Mouse (Mus musculus): Measurements from ENCODE around the gene Sass6. TPM values are rescaled to one million over a fixed set of nuclear protein-coding genes. Genes with fewer than 3 reads are reported as not detected.
A peak's percentile ranks its signal among the peaks of the same experiment; 100 is the strongest.
"Not testable (repeated sequence)": the region's sequence is repeated elsewhere in the genome, so short reads cannot be mapped to it uniquely, and the experiment has no call there.

Gene Sass6
- 2.2 and 3.2 TPM in 2 replicates for polyA plus RNA-seq (2012; rRNA removed)

DNA sequence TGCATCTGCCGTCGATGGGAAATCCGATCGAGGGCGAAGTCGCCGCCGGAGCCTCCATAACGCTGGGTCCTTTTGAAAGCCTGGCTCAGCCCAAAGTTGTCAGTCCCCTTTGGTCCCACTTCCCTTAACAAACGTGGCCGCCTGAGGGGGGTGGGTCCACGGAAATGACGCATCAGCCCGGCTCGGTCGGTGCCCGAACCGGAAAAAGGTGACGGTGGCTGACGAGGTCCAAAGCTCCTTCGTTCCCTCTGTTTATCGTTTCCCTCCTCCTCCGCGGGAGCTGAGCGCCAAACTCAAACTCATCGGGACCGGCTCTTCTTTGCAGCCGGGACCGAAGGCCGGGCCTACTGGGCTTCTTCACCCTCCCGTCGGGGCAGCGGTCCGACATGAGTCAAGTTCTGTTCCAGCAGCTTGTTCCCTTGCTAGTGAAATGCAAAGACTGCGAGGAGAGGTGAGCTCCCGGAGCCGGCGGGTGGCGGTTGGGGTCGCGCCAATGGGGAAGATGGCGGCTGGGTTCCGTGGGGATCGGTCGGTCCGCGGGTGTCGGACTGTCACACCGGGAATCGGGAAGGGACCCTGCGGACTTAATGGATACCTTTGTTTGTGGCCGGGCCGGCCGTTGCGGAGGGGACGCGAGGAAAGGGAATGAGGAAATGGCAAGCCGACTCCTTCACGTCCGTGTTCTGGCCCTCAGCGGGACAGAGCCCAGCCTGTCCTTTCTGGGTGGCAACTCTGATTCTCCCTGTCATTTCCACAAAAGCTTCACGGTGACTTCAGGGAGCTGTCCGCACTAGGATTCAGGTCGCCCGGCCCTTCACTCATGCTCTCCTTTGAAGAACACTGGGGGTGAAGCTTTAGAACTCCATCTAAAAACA is at the start of gene Sass6:
TSS of gene Sass6 (plus strand) at position 255 of the 875 bp plus-strand sequence.
- under 1% methylated on average over 65 of the region's 65 CpGs for WGBS
- DNase-seq (ENCODE audit: low read depth, low spot score): peak; percentile 98

DNA sequence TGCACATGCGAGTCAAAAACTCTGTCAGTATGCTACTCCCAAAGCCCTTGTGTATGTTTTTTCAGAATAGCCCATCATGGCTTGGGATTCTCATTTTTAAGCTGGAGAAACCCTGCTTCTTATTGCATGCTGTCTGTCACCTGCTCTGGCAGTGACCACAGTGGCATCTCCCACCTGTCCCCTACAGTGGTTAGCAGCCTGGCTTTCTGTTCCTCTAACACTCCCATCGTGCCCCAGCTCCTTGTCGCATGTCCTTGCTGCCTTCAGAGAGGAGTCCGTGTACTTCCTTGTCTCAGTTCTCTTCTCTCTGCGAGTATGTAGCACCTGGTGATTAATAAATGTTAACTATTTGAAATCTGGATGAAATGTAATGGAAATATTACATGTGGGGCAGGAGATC is 47.4 kb upstream of the Sass6 start:
- WGBS: 73% methylated on average over 5 of the region's 5 CpGs
- DNase-seq (ENCODE audit: low read depth, low spot score): no peak

DNA sequence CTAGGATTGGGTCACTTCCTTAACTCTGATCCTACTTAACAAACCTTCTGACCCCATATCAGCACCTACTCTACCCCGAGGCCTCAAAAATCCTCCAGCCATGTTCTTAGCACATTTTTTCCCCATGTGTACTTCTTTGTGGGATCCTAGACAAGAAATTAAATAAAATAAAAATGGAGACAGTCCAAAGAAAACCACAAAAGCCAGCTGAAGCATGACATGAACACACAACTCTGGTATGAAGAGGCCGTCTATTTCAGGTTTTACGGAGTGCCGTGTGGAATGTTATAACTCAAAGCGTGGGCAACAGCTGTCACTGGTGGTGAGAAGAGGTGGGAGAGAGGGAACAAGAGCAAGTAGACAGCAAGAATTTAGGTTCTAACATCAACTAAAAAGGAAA is 43.4 kb upstream of the Sass6 start:
- DNase-seq (ENCODE audit: low read depth, low spot score): no peak
- WGBS: 86% methylated on average over 5 of the region's 5 CpGs

DNA sequence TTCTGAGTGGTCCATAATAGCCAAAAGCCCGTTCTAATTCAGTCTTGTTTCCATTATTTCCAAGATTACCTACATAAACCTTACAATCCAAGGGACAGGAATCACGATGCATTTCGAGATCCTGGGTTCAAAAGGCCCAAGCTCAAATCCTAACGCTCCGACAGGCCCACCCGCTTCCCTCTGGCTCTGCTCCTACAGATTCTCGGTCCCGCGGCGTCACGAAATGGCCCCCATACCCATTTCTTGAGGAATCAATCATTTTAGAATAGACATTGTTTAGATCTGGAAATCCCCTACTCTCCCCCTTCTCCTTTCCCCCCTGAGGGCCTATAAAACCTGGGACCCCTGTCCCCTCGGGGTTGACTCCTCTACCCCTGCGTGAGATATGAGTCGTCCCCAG is 33.5 kb upstream of the Sass6 start:
- 95% methylated on average over 14 of the region's 14 CpGs for WGBS
- not testable (repeated sequence) for DNase-seq (ENCODE audit: low read depth, low spot score)

DNA sequence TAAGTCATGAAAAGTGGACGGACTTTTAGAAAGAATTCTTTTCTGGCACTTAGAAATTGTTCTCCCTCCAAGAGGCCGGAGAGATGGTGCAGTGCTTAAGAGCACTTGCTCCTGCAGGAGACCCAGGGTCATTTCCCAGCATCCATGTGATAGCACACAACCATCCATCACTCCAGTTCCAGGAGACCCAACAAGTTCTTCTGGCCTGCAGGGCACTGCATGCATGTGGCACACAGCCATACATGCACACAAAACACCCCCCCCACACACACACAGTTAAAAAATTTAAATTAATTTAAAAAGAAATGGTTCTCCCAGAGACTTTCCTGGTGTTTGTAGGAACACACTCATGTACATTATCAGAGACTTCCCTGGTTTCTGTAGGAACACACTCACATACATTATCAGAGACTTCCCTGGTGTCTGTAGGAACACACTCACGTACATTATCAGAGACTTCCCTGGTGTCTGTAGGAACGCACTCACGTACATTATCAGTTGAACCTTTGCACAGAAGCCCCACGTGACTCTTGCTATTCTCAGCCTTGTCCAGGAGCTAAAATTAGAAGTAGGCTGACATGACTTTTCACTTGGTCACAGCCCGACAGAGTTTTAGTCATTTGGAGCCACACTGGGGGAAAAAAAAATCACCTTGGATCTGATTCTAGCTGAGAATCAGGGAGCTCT is 32.2 kb upstream of the Sass6 start, which contains the start of gene Lrrc39:
TSS of gene Lrrc39 (plus strand) at position 566 of the 687 bp plus-strand sequence.
- no peak for DNase-seq (ENCODE audit: low read depth, low spot score)
- WGBS: 46% methylated on average over 7 of the region's 7 CpGs

DNA sequence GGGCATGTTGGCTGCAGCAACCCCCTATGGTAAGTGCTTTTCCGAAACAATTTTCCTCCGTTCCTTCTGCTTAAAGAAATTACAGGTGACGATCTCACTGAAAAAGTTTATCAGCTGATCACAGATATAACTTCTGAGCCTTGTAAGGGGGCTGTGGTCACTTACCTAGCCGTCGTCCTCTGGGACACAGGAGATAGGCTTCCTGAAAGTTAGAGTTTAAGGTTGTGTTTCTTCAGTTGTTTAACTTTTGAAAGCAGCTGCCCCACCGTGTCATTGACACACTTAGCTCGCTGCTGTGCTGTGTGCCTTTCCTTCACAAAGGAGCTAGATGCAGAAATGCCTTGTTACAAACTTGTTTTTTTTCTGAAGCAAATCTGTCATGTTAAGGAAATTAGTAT is 31.7 kb upstream of the Sass6 start:
- WGBS: 54% methylated on average over 7 of the region's 7 CpGs
- DNase-seq (ENCODE audit: low read depth, low spot score): no peak

DNA sequence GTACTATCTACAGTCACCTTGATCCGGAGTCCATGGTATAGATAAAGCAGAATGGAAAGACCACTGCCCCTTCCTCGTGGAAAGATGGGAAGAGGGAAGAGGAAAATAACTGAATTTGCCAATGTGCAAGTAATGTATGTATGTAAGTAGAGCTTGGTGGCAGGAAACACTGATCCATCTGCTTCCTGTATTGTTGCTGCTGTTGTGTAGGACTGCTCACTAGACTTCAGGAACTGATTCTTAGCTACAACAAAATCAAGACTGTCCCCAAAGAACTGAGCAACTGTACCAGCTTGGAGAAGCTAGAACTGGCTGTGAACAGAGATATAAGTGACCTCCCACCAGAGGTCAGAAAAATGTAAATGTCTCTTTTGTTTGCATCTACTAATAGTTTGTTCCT is 24.2 kb upstream of the Sass6 start:
- 64% methylated on average over 2 of the region's 2 CpGs for WGBS
- no peak for DNase-seq (ENCODE audit: low read depth, low spot score)

DNA sequence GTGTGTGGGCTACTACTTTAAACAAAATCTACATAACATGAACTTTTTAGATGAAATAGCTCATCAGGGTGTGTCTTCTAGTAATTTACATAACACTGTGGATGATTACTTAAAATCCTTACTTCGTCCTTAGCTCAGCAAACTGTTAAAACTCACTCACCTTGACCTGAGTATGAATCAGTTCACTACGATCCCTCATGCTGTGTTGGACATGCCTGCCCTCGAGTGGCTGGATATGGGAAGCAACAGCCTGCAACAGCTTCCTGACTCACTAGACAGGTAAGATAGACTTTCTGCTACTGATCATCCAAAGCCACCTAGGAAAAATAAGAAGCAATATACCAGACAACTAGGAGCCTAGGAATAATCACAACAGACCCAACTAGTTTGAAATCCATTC is 17.5 kb upstream of the Sass6 start:
- DNase-seq (ENCODE audit: low read depth, low spot score): no peak
- WGBS: 37% methylated on average over 3 of the region's 3 CpGs

DNA sequence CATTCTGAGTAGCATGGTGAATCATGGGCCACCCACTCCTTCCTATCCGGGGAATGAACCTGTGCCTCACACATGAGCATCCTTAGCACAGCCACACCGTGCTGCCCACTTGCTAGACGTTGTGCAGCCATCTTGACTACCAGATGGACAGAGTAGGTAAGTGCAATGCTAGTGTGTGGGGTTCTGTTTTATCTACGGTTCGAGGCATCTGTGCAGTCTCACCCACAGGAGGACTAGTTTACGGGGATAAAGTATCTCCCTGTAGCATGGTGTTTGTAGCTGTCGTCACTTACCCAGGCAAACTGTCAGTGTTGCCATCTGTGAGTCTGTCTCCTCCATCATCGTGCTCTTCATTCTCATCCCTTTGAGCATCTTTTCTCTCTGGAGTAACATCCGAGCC is 12.6 kb upstream of the Sass6 start:
- 94% methylated on average over 9 of the region's 9 CpGs for WGBS
- no peak for DNase-seq (ENCODE audit: low read depth, low spot score)

DNA sequence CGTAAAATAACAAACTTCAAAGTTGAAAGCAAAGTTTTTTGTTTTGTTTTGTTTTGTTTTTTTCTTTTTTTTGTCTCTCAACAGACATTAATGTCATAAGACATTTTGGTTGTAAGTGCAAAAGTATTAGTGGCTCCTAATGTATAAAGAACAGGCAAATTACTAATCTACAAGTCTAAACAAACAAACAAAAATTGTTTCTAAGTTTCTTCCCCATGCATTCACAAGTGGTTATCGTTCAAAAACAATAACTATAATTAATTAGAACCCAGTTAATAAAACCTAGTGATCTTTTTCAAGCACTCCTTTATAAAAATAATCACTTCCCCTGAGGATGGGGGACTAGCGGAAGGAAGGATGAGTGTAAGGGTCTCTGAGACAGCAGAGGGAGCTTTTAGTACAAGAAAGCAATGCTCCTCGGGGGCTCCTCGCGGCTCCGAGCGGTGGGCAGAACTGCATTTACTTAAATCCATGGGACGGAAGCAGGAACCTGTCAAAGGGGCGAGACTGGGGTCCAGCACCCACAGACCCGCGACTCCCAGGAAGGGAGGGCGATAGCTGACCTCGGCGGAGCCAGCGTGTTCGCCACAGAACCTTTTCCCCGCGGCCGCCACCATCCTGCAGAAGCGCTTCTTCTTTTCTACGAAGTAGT is 580 bp upstream of the Sass6 start:
- no peak for DNase-seq (ENCODE audit: low read depth, low spot score)
- under 1% methylated on average over 22 of the region's 22 CpGs for WGBS

DNA sequence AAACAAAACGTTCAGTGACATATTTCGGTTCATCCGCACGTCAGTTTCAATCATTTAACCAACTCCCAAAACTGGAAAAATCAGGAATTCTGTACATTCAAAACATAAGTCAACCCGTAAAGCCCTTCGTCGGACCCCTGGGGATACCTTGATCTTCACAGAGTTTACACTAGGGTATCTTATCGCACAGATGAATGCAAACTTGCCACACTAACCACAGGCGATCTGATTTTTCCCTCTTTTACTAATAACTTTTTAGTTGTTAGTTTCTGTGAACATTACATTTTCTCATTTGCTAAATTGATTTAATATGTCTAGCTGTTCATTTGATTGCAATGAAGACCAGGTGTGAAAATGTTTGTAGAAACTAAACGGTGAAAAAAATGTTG is 815 bp downstream of the Sass6 start:
- no peak for DNase-seq (ENCODE audit: low read depth, low spot score)
- WGBS: 4% methylated on average over 10 of the region's 10 CpGs

DNA sequence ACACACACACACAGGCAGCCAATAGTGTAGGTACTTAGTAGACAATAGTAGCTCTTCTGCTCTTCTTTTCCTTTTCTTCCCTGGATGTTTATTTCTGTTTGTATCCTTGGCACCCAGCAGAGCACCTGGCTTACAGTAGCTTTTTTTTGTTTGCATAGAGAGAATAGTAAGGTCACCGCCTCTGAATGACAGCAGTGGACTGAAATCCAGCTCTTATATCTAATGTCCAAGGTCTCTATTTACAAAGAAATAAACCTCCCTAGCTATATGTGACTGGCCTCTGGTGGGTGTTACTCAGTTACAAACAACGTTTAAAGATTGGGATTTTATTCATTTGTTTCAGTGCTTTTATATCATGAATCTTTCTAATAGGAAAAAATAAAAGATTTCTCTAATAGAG is 4.9 kb downstream of the Sass6 start:
- no peak for DNase-seq (ENCODE audit: low read depth, low spot score)
- WGBS: 27% methylated on average over 2 of the region's 2 CpGs

DNA sequence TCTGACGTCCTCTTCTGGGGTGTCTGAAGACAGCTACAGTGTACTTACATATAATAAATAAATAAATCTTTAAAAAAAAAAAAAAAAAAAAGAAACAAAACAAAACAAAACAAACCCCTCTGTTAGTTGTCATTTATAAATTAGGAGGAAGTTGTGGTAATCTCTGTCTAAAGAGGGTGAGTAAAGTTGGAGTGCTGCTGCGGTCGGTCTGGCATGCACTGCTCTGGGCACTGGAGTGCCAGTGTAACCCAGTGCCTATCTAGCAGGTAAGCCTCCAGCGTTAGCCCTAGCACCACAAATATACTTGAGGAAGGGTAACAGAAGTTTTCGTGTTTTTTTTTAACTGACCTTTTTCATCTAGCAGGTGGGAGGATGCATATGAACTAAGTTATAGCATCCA is 6.2 kb downstream of the Sass6 start:
- no peak for DNase-seq (ENCODE audit: low read depth, low spot score)
- 77% methylated on average over 5 of the region's 5 CpGs for WGBS

DNA sequence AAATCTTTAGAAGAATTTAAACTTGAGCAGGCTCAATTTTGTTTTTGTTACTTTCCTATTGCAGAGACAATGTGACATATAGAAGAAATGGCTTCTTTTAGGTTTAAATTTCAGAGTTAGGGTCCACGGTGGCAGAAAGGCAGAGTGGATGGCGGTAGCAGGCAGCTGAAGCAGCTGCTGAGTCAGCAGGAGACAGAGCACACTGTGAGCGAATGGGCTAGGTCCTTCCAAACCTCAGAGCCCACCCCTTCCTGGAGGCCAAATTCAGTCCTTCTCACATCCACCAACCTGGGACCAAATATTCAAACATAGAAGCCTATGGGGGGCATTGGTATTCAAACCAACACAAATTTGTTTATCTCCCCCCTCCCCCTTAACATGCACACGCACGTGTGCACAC is 7.0 kb downstream of the Sass6 start:
- WGBS: 96% methylated on average over 5 of the region's 5 CpGs
- no peak for DNase-seq (ENCODE audit: low read depth, low spot score)

DNA sequence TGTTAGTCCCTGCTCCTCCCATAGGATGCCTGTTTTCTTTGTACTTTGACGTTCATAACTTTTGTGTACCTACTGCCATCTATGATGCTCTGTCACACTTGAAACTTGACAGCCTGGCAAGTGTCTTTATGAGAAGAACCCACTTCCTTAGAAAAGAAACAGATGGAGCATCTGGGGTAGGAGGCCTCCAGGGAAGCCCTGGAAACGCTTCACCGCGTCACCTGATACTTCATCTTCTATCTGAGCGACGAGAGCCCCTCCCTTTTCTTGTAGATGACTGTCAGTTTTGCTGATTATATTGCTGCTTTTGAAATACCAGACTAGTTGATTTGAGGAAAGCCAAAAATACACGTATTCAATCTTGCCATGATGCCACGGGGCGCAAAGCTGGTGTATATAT is 9.8 kb downstream of the Sass6 start:
- no peak for DNase-seq (ENCODE audit: low read depth, low spot score)
- 84% methylated on average over 9 of the region's 9 CpGs for WGBS

DNA sequence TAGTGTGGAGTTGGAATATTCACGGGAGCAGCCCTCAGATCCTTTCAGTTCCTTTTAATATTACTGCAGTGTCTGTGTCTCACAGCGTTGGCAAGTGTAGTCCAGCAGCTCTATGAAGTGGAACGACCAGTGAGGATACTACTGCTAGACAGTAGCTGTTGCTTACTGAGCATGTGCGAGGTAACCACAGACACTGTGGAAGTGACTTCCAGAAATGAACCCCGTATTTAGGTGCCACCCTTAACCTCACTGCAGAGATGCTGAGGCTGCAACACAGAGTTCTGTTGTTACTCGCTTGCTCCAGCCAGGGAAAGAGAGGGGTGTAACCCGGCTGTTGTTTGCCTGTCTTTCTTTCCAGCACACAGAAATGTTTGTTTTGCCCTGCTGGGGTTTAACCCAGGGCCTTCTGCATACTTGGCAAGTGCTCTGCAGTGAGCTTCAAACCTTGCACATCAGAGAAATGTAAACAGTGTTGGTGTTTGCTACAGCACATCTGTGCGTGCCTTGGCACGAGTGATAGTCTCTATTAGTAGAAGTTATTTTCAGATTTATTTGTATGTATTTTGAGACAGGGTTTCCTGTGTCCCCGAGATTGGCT is 19.6 kb downstream of the Sass6 start, which contains the start of gene Trmt13:
TSS of gene Trmt13 (minus strand) at position 293 of the 598 bp plus-strand sequence.
- 19% methylated on average over 10 of the region's 10 CpGs for WGBS
- DNase-seq (ENCODE audit: low read depth, low spot score): no peak

DNA sequence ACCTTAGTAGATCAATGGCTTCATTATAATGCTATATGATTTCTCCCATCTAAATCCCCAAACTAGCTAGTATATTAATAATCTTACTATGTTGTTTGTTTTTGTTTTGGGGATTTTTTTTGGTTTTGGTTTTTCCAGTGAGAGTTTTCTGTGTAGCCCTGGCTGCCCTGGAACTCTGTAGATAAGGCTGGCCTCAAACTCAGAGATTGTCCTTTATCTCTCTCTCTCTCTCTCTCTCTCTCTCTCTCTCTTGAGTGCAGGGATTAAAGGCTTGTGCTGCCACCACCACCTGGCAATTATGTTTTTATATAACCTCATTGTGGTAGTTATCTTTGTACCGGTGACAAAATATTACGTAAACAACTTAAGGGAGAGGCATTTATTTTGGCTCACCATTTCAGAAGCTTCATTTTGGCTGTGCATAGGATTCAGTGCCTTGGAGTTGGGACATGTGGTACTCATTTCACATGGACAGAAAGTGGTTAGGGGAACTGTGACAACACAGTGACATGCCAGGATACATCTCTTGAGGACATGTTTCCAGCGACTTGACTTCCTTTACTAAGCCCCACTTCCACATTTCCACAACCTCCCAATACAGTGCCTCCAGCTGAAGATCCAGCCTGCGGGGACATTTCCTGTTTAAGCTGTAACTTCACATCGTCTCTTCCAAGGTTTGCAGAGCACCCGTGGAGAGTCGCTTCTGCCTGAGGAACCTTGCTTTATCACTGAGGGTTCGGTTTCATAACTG is 20.7 kb downstream of the Sass6 start:
- no peak for DNase-seq (ENCODE audit: low read depth, low spot score)
- 70% methylated on average over 8 of the region's 8 CpGs for WGBS

DNA sequence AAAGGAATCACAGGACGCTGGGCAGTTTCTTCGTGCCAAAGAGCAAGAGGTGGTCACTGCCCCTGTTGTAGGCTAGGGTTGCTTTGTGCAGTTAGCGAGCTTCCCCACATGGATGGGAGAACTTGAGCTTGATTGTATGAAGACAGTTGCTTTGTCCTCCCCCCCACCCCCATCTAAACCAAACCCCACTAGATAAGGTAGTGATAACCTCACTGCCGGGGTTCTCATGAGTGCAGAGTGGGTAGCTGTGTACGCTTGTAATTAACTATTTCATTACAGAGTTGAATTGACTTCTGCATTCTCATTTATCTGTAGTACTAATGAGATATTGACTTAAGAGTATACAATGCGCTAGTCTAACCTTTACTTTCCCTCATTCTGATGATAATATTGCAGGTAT is 24.1 kb downstream of the Sass6 start:
- DNase-seq (ENCODE audit: low read depth, low spot score): no peak
- WGBS: 82% methylated on average over 6 of the region's 6 CpGs

DNA sequence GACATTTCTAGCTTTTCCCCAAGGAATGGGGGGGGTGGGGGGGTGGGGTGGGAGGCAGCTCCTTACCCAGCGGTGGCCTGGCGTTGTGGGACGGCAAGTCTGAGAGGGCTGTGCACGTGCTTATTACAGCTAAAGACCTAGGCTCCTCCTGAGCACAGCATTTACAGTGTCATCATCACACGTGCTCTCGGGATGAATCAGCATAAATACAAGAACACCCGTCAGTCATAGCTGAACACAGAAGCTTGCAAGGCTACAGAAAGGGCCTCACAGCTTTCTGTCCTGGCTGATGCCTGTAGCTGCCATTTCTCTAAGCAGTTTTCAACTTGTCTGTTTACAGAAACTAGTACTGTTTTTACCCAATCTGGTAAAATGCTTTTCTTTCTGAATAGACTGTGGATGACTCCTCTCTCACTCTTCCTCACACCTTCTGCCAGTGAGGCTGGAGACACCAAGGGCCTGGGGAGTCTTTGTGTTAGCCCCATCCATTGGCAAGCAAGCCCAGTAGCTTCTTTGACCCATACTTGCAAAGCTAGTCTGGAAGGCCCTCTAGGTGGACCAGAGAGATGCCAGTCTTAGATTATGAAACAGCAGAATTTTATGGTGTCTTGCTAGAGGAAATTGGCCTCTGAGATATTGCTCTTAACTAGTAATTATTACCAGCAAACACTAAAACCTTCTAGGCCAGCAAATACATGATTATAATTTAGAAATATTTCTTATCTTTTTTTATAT is 26.0 kb downstream of the Sass6 start:
- WGBS: 94% methylated on average over 7 of the region's 7 CpGs
- no peak for DNase-seq (ENCODE audit: low read depth, low spot score)

Measured in large intestine, adult 2 months (tissue).